Mouse (Mus musculus): ENCODE results near the gene Cnnm3. TPM values are rescaled to one million over a fixed set of nuclear protein-coding genes. Genes with fewer than 3 reads are reported as not detected.
A peak's percentile ranks its signal among the peaks of the same experiment; 100 is the strongest.

Cnnm3 gene
- total and polyA plus RNA-seq, 2 experiments: 4.4 to 11.3 TPM

DNA sequence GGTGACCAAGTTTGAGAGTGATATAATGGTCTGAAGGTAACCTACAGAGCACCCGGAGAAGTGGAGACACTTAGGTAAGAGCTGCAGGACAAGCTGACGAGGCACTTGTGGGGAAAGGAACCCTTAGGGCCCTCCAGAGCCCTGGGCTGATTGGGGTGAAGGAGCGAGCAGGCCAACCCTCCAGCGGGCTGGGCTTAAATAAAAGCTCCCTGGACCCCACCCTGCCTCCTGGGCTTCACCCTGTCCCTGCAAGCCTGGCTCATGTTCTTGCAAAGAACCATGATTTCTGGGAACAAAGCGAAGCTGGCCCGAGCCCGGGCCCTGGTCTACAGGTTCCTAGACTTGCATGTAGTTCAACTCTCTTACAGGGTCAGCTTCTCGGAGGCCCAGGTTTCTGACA, 61.9 kb downstream of the Cnnm3 start:
- H3K36me3 ChIP-seq (ENCODE audit: control insufficient read depth, insufficient read depth, low read length): no peaks in the 10 kb centered on the region
- H3K27ac ChIP-seq (replicated peaks; ENCODE audit: insufficient read depth, low read depth, low read length): peak overlapping the region; percentile 18
- peaks cover 8% of the 10 kb centered on the region; the same call in 1 of the 2 replicates for H3K4me1 ChIP-seq (ENCODE audit: control insufficient read depth, insufficient read depth, low read length)
- no peaks in the 10 kb centered on the region for H3K79me2 ChIP-seq (ENCODE audit: control insufficient read depth, insufficient read depth, low read length)
- TF ChIP-seq CTCF (IDR thresholded peaks at IDR 0.05; ENCODE audit: low read depth, low read length): no peak
- no peak for TF ChIP-seq POLR2A (IDR thresholded peaks at IDR 0.05; ENCODE audit: extremely low read depth, insufficient read depth, low read length)
- WGBS: 84% methylated on average over 8 of the region's 8 CpGs
- no peak overlapping the region for H3K4me3 ChIP-seq (ENCODE audit: insufficient read depth, low read depth, low read length)
- no peak overlapping the region for H3K9ac ChIP-seq (ENCODE audit: low read depth, low read length)
- DNase-seq (ENCODE audit: extremely low read depth, low read depth, low spot score): no peak
- H3K27me3 ChIP-seq (ENCODE audit: control insufficient read depth, insufficient read depth, low read length): no peaks in the 10 kb centered on the region

DNA sequence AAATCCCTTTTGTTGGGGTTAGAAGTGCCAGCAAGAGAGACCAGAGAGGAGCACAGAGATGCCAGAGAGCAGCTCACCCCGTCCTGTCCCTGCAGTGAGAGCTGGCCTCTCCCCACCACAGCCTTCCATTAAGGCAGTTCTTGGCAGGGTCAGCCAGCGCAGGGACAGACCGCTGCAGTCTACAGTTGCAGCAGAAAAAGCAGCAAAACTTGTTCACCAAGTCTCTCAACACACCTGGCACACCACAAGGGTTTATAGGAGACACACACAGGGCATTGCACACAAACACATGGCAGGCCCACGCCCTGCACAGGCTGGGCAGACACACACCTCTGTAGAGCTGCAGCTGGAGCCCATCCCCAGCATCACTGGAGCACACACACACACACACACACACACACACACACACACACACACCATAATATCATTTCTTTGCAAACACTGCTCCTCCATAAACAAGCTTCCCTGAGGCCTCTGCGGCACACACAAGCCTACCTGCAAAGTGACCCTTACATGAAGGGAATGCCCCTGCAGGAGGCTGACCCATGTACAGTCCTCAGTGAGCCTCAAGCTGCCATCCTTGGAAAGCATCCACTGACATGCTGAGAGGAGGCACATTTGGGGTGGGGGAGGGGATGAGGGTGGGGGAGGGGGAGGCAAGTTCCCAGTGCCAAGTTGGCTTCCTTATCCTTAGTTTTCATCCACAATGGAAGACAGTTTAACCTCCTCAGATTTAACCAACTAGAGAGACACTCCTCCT, 62.7 kb downstream of the Cnnm3 start:
- Histone ChIP-seq H3K27me3 (ENCODE audit: control insufficient read depth, insufficient read depth, low read length) (no peaks in the 10 kb centered on the region), H3K79me2 (ENCODE audit: control insufficient read depth, insufficient read depth, low read length) (no peaks in the 10 kb centered on the region), H3K4me3 (ENCODE audit: insufficient read depth, low read depth, low read length) (no peak overlapping the region), H3K4me1 (ENCODE audit: control insufficient read depth, insufficient read depth, low read length) (peaks cover 8% of the 10 kb centered on the region; the same call in 1 of the 2 replicates), H3K27ac (replicated peaks; ENCODE audit: insufficient read depth, low read depth, low read length) (0 out of 2 replicates have a peak overlapping the region, but pooled peaks have one; percentile 18), H3K36me3 (ENCODE audit: control insufficient read depth, insufficient read depth, low read length) (no peaks in the 10 kb centered on the region), H3K9ac (ENCODE audit: low read depth, low read length) (no peak overlapping the region)
- TF ChIP-seq CTCF (IDR thresholded peaks at IDR 0.05; ENCODE audit: low read depth, low read length): no peak
- no peak for TF ChIP-seq POLR2A (IDR thresholded peaks at IDR 0.05; ENCODE audit: extremely low read depth, insufficient read depth, low read length)
- 89% methylated on average over 5 of the region's 5 CpGs for WGBS
- no peak for DNase-seq (ENCODE audit: extremely low read depth, low read depth, low spot score)

DNA sequence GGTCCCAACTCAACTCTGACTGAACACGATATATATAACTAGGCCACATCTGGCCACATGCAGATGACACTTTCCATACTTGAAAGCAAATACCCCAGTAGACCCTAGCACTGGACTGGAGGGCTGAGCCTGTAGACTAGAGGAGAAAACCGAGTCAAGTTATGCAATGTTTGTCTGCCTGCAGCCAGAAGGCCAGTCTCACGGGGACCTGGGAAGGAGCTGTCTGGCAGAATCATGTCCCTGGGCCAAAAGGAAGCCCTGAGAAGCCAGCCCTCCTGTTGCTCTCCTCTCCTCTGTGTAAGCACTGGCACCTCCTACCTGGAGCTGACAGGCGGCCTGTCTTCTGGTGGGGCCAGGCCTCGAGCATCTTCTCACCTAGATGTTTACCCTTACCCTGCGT, 63.7 kb downstream of the Cnnm3 start:
- H3K4me1 ChIP-seq (ENCODE audit: control insufficient read depth, insufficient read depth, low read length): peaks cover 7% of the 10 kb centered on the region
- no peaks in the 10 kb centered on the region for H3K79me2 ChIP-seq (ENCODE audit: control insufficient read depth, insufficient read depth, low read length)
- H3K9ac ChIP-seq (ENCODE audit: low read depth, low read length): no peak overlapping the region
- no peaks in the 10 kb centered on the region for H3K27me3 ChIP-seq (ENCODE audit: control insufficient read depth, insufficient read depth, low read length)
- TF ChIP-seq CTCF (IDR thresholded peaks at IDR 0.05; ENCODE audit: low read depth, low read length) (no peak), POLR2A (IDR thresholded peaks at IDR 0.05; ENCODE audit: extremely low read depth, insufficient read depth, low read length) (no peak)
- no peak overlapping the region for H3K4me3 ChIP-seq (ENCODE audit: insufficient read depth, low read depth, low read length)
- no peak for DNase-seq (ENCODE audit: extremely low read depth, low read depth, low spot score)
- H3K36me3 ChIP-seq (ENCODE audit: control insufficient read depth, insufficient read depth, low read length): no peaks in the 10 kb centered on the region
- no peak overlapping the region for H3K27ac ChIP-seq (replicated peaks; ENCODE audit: insufficient read depth, low read depth, low read length)
- 65% methylated on average over 6 of the region's 6 CpGs for WGBS

DNA sequence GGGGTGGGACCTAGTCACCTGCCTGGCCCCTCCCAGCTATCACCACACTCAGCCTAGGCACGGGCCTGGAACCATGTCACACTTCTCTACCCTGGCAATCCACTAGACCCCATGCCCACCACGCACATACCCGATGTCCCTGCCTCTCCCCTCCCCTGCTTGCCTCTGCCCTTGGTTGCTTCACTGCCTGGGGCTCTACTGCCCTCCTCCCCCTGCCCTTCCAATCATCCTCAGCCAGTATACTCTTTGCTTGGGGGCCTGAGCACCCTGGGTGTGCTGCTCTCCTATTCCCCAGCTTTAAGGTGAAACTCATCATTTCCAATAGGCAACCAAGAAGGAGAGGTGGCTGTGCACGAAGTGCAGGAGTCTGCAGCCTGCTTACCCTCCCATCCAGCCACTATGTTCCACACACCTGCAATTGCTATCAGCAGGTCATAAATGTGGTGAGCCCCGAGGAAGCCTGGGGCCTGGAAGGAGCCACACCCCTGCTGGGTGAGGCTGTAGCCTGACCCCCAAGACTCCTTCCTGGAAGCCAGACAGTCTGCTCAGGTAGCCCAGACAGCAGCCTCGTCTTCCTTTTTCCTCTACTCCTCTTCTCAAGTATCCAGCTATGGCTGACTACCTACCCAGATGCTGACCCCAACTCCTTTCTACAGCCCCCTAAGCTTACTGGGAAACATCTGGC, 65.5 kb downstream of the Cnnm3 start:
- no peak for DNase-seq (ENCODE audit: extremely low read depth, low read depth, low spot score)
- H3K9ac ChIP-seq (ENCODE audit: low read depth, low read length): no peak overlapping the region
- H3K4me3 ChIP-seq (ENCODE audit: insufficient read depth, low read depth, low read length): no peak overlapping the region
- H3K79me2 ChIP-seq (ENCODE audit: control insufficient read depth, insufficient read depth, low read length): no peaks in the 10 kb centered on the region
- 79% methylated on average over 6 of the region's 6 CpGs for WGBS
- H3K27ac ChIP-seq (replicated peaks; ENCODE audit: insufficient read depth, low read depth, low read length): no peak overlapping the region
- no peaks in the 10 kb centered on the region for H3K36me3 ChIP-seq (ENCODE audit: control insufficient read depth, insufficient read depth, low read length)
- H3K27me3 ChIP-seq (ENCODE audit: control insufficient read depth, insufficient read depth, low read length): no peaks in the 10 kb centered on the region
- no peak for TF ChIP-seq CTCF (IDR thresholded peaks at IDR 0.05; ENCODE audit: low read depth, low read length)
- no peak for TF ChIP-seq POLR2A (IDR thresholded peaks at IDR 0.05; ENCODE audit: extremely low read depth, insufficient read depth, low read length)
- H3K4me1 ChIP-seq (ENCODE audit: control insufficient read depth, insufficient read depth, low read length): peaks cover 5% of the 10 kb centered on the region; the same call in 1 of the 2 replicates

Other genes with a start within 250 kb of the Cnnm3 start
- 3.3 and 4.0 TPM in 2 replicates for gene Neurl3, start 237.2 kb upstream of the Cnnm3 start, total RNA-seq (2014; rRNA removed)
- 3.6 and 5.3 TPM in 2 replicates for gene Neurl3, start 237.2 kb upstream of the Cnnm3 start, polyA plus RNA-seq (2012; rRNA removed)
- gene Arid5a, start 204.1 kb upstream of the Cnnm3 start, total RNA-seq (2014; rRNA removed): 0.67 and 1.7 TPM in 2 replicates
- 1.7 and 3.8 TPM in 2 replicates for gene Arid5a, start 204.1 kb upstream of the Cnnm3 start, polyA plus RNA-seq (2012; rRNA removed)
- 14.9 and 21.7 TPM in 2 replicates for gene Kansl3, start 142.7 kb upstream of the Cnnm3 start, total RNA-seq (2014; rRNA removed)
- 20.8 and 25.4 TPM in 2 replicates for gene Kansl3, start 142.7 kb upstream of the Cnnm3 start, polyA plus RNA-seq (2012; rRNA removed)
- not detected in 2 replicates for gene Fer1l5, start 139.6 kb upstream of the Cnnm3 start, total RNA-seq (2014; rRNA removed)
- not detected in 2 replicates for gene Fer1l5, start 139.6 kb upstream of the Cnnm3 start, polyA plus RNA-seq (2012; rRNA removed)
- 5.1 and 7.9 TPM in 2 replicates for gene Lman2l, start 66.6 kb upstream of the Cnnm3 start, total RNA-seq (2014; rRNA removed)
- 7.7 and 9.3 TPM in 2 replicates for gene Lman2l, start 66.6 kb upstream of the Cnnm3 start, polyA plus RNA-seq (2012; rRNA removed)
- 2.3 and 3.9 TPM in 2 replicates for gene Cnnm4, start 40.2 kb upstream of the Cnnm3 start, total RNA-seq (2014; rRNA removed)
- 2.4 and 2.7 TPM in 2 replicates for gene Cnnm4, start 40.2 kb upstream of the Cnnm3 start, polyA plus RNA-seq (2012; rRNA removed)
- gene Ankrd23, start 25.0 kb downstream of the Cnnm3 start, total RNA-seq (2014; rRNA removed): 1.8 and 2.0 TPM in 2 replicates
- gene Ankrd23, start 25.0 kb downstream of the Cnnm3 start, polyA plus RNA-seq (2012; rRNA removed): 3.5 and 5.1 TPM in 2 replicates
- gene Gm42417, start 27.6 kb downstream of the Cnnm3 start, total RNA-seq (2014; rRNA removed): not detected in 2 replicates
- gene Gm42417, start 27.6 kb downstream of the Cnnm3 start, polyA plus RNA-seq (2012; rRNA removed): not detected in 2 replicates
- gene Ankrd39, start 35.6 kb downstream of the Cnnm3 start, total RNA-seq (2014; rRNA removed): 2.6 and 4.9 TPM in 2 replicates
- 7.7 and 9.4 TPM in 2 replicates for gene Ankrd39, start 35.6 kb downstream of the Cnnm3 start, polyA plus RNA-seq (2012; rRNA removed)
- gene Sema4c, start 46.5 kb downstream of the Cnnm3 start, total RNA-seq (2014; rRNA removed): 1.5 and 2.2 TPM in 2 replicates
- gene Sema4c, start 46.5 kb downstream of the Cnnm3 start, polyA plus RNA-seq (2012; rRNA removed): 1.4 and 2.4 TPM in 2 replicates
- 0.18 TPM in 1 of 2 replicates, not detected in the other for gene Fam178b, start 171.3 kb downstream of the Cnnm3 start, total RNA-seq (2014; rRNA removed)
- 0.11 TPM in 1 of 2 replicates, not detected in the other for gene Fam178b, start 171.3 kb downstream of the Cnnm3 start, polyA plus RNA-seq (2012; rRNA removed)
- gene Cox5b, start 179.6 kb downstream of the Cnnm3 start, total RNA-seq (2014; rRNA removed): 445 and 458 TPM in 2 replicates
- gene Cox5b, start 179.6 kb downstream of the Cnnm3 start, polyA plus RNA-seq (2012; rRNA removed): 756 and 791 TPM in 2 replicates
- gene 4933424G06Rik, start 198.3 kb downstream of the Cnnm3 start, total RNA-seq (2014; rRNA removed): not detected in 2 replicates
- gene 4933424G06Rik, start 198.3 kb downstream of the Cnnm3 start, polyA plus RNA-seq (2012; rRNA removed): not detected in 2 replicates
- gene Actr1b, start 202.6 kb downstream of the Cnnm3 start, total RNA-seq (2014; rRNA removed): 34.9 and 38.5 TPM in 2 replicates
- gene Actr1b, start 202.6 kb downstream of the Cnnm3 start, polyA plus RNA-seq (2012; rRNA removed): 62.6 and 71.3 TPM in 2 replicates
- gene Zap70, start 249.9 kb downstream of the Cnnm3 start, total RNA-seq (2014; rRNA removed): 14.8 and 15.2 TPM in 2 replicates
- 18.1 and 24.4 TPM in 2 replicates for gene Zap70, start 249.9 kb downstream of the Cnnm3 start, polyA plus RNA-seq (2012; rRNA removed)

All from liver, adult 2 months (tissue).